In genomic region chrX:169843267-169843666, GRCm38 (mm10) we compare ENCODE assay signal across 22 mouse cellular contexts.
"Had no signal": no experiment of that assay in that cellular context is flagged by ENCODE, and none has a peak within 500 bp of the region (broad histone marks: within the 10 kb centered on the region; RNA-seq: fewer than 3 reads in every experiment).

No protein-coding gene starts in this region.

- H3K4me1 ChIP-seq: limb, embryonic 10.5 days; limb, embryonic 13.5 days; liver, embryonic 13.5 days; neural tube, embryonic 12.5 days; neural tube, embryonic 15.5 days had no signal

- H3K27me3 ChIP-seq: liver, embryonic 13.5 days; midbrain, embryonic 13.5 days had no signal

- H3K9me3 ChIP-seq: limb, embryonic 10.5 days; limb, embryonic 13.5 days; liver, embryonic 13.5 days; midbrain, embryonic 13.5 days; neural tube, embryonic 12.5 days; neural tube, embryonic 15.5 days had no signal

- H3K36me3 ChIP-seq: limb, embryonic 10.5 days; limb, embryonic 13.5 days; liver, embryonic 13.5 days; midbrain, embryonic 13.5 days; neural tube, embryonic 12.5 days; neural tube, embryonic 15.5 days had no signal

- DNase-seq: kidney, adult 2 months; kidney, postnatal 25 days; layer of hippocampus, adult 9-11 months; liver; liver, embryonic 13.5 days; lung, adult 2 months; lung, postnatal 14 days; lung, postnatal 4 days; right cerebral cortex, adult 18-20 months; right cerebral cortex, postnatal 14 days; right cerebral cortex, postnatal 4 days; thymus, adult 2 months; thymus, postnatal 14 days; thymus, postnatal 4 days had no signal

- H3K4me3 ChIP-seq: layer of hippocampus, adult 2 months; limb, embryonic 10.5 days; limb, embryonic 13.5 days; liver, embryonic 13.5 days; midbrain, embryonic 13.5 days; neural tube, embryonic 12.5 days; neural tube, embryonic 15.5 days had no signal

- H3K4me2 ChIP-seq: limb, embryonic 13.5 days; liver, embryonic 13.5 days; midbrain, embryonic 13.5 days; neural tube, embryonic 12.5 days; neural tube, embryonic 15.5 days had no signal

- H3K9ac ChIP-seq: limb, embryonic 13.5 days; liver, embryonic 13.5 days; midbrain, embryonic 13.5 days; neural tube, embryonic 12.5 days; neural tube, embryonic 15.5 days had no signal

- H3K27ac ChIP-seq: kidney, postnatal 0 days; layer of hippocampus, adult 2 months; limb, embryonic 10.5 days; limb, embryonic 13.5 days; liver, embryonic 13.5 days; neural tube, embryonic 12.5 days; neural tube, embryonic 15.5 days; stomach, postnatal 0 days had no signal
